Mouse (Mus musculus) bone marrow macrophage, adult 2 months (primary cell): ENCODE measurements around the gene Pde3b. TPM values are rescaled to one million over a fixed set of nuclear protein-coding genes. Genes with fewer than 3 reads are reported as not detected.

Source experiments
- H3K27ac ChIP-seq: 2 replicates; pipeline ENCODE4 v1.5.1; 2012; ENCODE audit warnings: low read depth, low read length; ENCODE audit not compliant: insufficient read depth
- H3K4me1 ChIP-seq: 2 replicates; pipeline ENCODE4 v1.6.1; 2012; ENCODE audit warnings: low read length; ENCODE audit not compliant: control insufficient read depth, insufficient read depth
- H3K4me3 ChIP-seq: 2 replicates; pipeline ENCODE4 v1.5.1; 2012; ENCODE audit warnings: mild to moderate bottlenecking, low read length, moderate library complexity; ENCODE audit not compliant: insufficient read depth
- CTCF ChIP-seq: IDR thresholded peaks from 2 replicates; pipeline ENCODE4 v1.5.1; 2012; ENCODE audit warnings: low read depth, mild to moderate bottlenecking, low read length, moderate library complexity
- POLR2A ChIP-seq: IDR thresholded peaks from 2 replicates; pipeline ENCODE4 v1.6.1; 2012; ENCODE audit warnings: mild to moderate bottlenecking, low read depth, low read length, borderline replicate concordance
- polyA plus RNA-seq: library from polyadenylated mRNA; stranded (reverse); fragments of >200 nt; gene quantifications from 2 replicates; pipeline ENCODE4 v1.2.4, GENCODE M21; 2012; ENCODE audit not compliant: missing spikeins, insufficient read depth, insufficient read length

Pde3b gene
- polyA plus RNA-seq, 1 experiment, result 18.4 TPM

GRCm38 (mm10) chr7:114440494-114440893 lies 25.4 kb downstream of the Pde3b start:
- no peak for TF ChIP-seq CTCF
- TF ChIP-seq POLR2A, result no peak
- peaks cover 2% of the 10 kb centered on the region; the same call in 1 of the 2 replicates for H3K4me1 ChIP-seq
- H3K27ac ChIP-seq, result no peak overlapping the region
- no peak overlapping the region for H3K4me3 ChIP-seq

GRCm38 (mm10) chr7:114452876-114453275 lies 37.8 kb downstream of the Pde3b start:
- peaks cover 8% of the 10 kb centered on the region for H3K4me1 ChIP-seq
- peak overlapping the region; percentile 20 for H3K4me3 ChIP-seq
- peak overlapping the region; percentile 66 for H3K27ac ChIP-seq
- TF ChIP-seq POLR2A (no peak), CTCF (no peak)

GRCm38 (mm10) chr7:114453300-114453990 lies 38.4 kb downstream of the Pde3b start:
- Histone ChIP-seq H3K27ac (no peak overlapping the region), H3K4me1 (peaks cover 8% of the 10 kb centered on the region), H3K4me3 (0 out of 2 replicates have a peak overlapping the region, but pooled peaks have one; percentile 11)
- TF ChIP-seq CTCF (no peak), POLR2A (no peak)

GRCm38 (mm10) chr7:114454858-114455257 lies 39.8 kb downstream of the Pde3b start:
- H3K27ac ChIP-seq, result no peak overlapping the region
- H3K4me3 ChIP-seq, result no peak overlapping the region
- no peak for TF ChIP-seq POLR2A
- H3K4me1 ChIP-seq, result peaks cover 9% of the 10 kb centered on the region

- peaks cover 13% of the 10 kb centered on the region for H3K4me1 ChIP-seq
- no peak for TF ChIP-seq CTCF
- no peak for TF ChIP-seq POLR2A
- H3K27ac ChIP-seq, result no peak overlapping the region
- H3K4me3 ChIP-seq, result no peak overlapping the region
Observed at GRCm38 (mm10) chr7:114456904-114457303, 41.8 kb downstream of the Pde3b start.

- Histone ChIP-seq H3K4me3 (no peak overlapping the region), H3K4me1 (0 out of 2 replicates have a peak, but pooled peaks cover 5% of the 10 kb centered on the region), H3K27ac (no peak overlapping the region)
- TF ChIP-seq POLR2A (no peak), CTCF (no peak)
Observed at GRCm38 (mm10) chr7:114459909-114460308, 44.8 kb downstream of the Pde3b start.

- TF ChIP-seq POLR2A (no peak), CTCF (no peak)
- peak overlapping the region; percentile 22; the same call in 1 of the 2 replicates for H3K27ac ChIP-seq
- no peak overlapping the region for H3K4me3 ChIP-seq
- H3K4me1 ChIP-seq, result 0 out of 2 replicates have a peak, but pooled peaks cover 5% of the 10 kb centered on the region
Observed at GRCm38 (mm10) chr7:114461727-114462126, 46.6 kb downstream of the Pde3b start.

- H3K4me1 ChIP-seq, result 0 out of 2 replicates have a peak, but pooled peaks cover 3% of the 10 kb centered on the region
- H3K27ac ChIP-seq, result no peak overlapping the region
- no peak overlapping the region for H3K4me3 ChIP-seq
- TF ChIP-seq POLR2A (no peak), CTCF (no peak)
Observed at GRCm38 (mm10) chr7:114466358-114466757, 51.3 kb downstream of the Pde3b start.

- Histone ChIP-seq H3K4me3 (no peak overlapping the region), H3K4me1 (no peaks in the 10 kb centered on the region), H3K27ac (no peak overlapping the region)
- TF ChIP-seq POLR2A (no peak), CTCF (no peak)
Observed at GRCm38 (mm10) chr7:114472471-114472870, 57.4 kb downstream of the Pde3b start.

GRCm38 (mm10) chr7:114474889-114475288 lies 59.8 kb downstream of the Pde3b start:
- Histone ChIP-seq H3K27ac (no peak overlapping the region), H3K4me1 (peaks cover 4% of the 10 kb centered on the region; the same call in 1 of the 2 replicates)
- no peak for TF ChIP-seq POLR2A
- no peak for TF ChIP-seq CTCF

GRCm38 (mm10) chr7:114477884-114478283 lies 62.8 kb downstream of the Pde3b start:
- Histone ChIP-seq H3K27ac (no peak overlapping the region), H3K4me3 (no peak overlapping the region), H3K4me1 (peaks cover 8% of the 10 kb centered on the region)
- TF ChIP-seq CTCF (no peak), POLR2A (no peak)

More at GRCm38 (mm10) chr7:114474889-114475288, 59.8 kb downstream of the Pde3b start:
- H3K4me3 ChIP-seq, result no peak overlapping the region
